Mouse (Mus musculus): ENCODE measurements around the gene Capn1.
A peak's percentile ranks its signal among the peaks of the same experiment; 100 is the strongest.

Capn1 gene

GRCm38 (mm10) chr19:6015511-6016315 is at the start of gene Capn1:
Gene Capn1 (minus strand): TSS chr19:6015897.
- peak; percentile 82 for DNase-seq (ENCODE audit: low read depth)

- no peak for DNase-seq (ENCODE audit: low read depth)
These were observed 47.4 kb upstream of the Capn1 start for GRCm38 (mm10) chr19:6063081-6063480.

- DNase-seq (ENCODE audit: low read depth) = no peak
These were observed 46.7 kb upstream of the Capn1 start for GRCm38 (mm10) chr19:6062418-6062817.

- peak; percentile 74 for DNase-seq (ENCODE audit: low read depth)
These were observed 46.1 kb upstream of the Capn1 start for GRCm38 (mm10) chr19:6061641-6062302.

- DNase-seq (ENCODE audit: low read depth) = peak; percentile 98
These were observed 45.4 kb upstream of the Capn1 start, which contains the start of gene Znhit2 for GRCm38 (mm10) chr19:6061021-6061533. Gene Znhit2 (plus strand): TSS chr19:6061192.

- no peak for DNase-seq (ENCODE audit: low read depth)
These were observed 43.3 kb upstream of the Capn1 start for GRCm38 (mm10) chr19:6058966-6059365.

DNA sequence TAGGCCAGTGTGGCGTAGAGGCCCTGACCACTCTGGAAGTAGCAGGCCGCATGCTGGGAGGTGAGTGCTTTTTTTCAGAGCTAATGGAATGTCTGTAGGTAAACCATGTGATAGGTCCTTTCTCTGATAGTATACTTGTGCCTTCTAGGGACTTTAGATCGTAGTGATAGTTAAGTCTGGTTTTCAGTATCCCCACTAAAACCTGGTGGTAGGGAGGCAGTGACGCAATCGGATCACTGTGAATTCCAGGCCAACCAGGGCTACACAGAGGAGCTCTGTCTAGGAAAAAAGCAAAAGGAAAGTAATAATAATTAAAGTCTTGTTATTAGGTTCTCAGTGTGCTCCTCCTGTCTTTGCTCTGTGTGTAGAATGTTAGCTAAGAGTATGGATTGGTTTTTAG is 42.8 kb upstream of the Capn1 start:
- no peak for DNase-seq (ENCODE audit: low read depth)

DNA sequence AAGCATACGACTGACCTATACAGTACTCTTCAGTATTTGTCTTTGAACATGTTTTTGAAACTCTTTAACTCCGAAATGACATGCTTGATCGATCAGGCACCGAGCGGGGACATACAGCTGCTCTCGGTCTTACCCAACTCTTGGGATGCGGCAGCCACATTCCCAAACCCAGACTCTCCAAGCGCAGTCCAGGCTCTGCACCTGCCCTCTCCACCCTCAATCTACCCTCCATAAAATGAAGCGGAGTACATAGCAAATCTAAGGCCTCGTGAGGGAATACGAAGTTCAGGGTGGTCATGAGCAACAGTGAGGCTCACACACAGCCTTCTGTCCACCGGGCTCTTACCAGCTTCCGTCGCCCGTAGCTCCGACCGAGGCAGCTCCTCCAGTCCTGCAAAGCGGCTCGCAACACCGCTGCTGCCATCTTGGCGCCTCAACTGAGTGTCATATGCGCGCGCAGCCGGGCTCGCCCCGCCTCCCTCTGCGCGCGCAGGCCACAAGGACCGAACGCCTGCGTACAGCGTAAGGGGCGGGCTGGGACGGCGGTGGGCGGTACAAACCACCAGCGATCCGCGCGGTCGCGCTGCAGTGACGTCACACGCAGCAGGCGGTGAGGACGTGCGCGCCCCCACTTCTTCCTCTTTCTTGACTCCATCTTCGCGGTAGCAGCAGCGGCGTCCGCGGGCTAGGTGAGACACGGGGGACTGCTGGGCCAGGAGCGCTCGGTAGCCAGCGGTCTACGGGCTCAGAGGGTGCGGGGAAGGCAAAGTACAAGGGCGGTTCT is 41.8 kb upstream of the Capn1 start, which contains the start of the genes Mrpl49 and Fau:
Gene Mrpl49 (minus strand): TSS at position 473 of the 784 bp plus-strand sequence.
Gene Fau (plus strand): TSS at position 532 of the 784 bp plus-strand sequence.
- DNase-seq (ENCODE audit: low read depth) = peak; percentile 100

DNA sequence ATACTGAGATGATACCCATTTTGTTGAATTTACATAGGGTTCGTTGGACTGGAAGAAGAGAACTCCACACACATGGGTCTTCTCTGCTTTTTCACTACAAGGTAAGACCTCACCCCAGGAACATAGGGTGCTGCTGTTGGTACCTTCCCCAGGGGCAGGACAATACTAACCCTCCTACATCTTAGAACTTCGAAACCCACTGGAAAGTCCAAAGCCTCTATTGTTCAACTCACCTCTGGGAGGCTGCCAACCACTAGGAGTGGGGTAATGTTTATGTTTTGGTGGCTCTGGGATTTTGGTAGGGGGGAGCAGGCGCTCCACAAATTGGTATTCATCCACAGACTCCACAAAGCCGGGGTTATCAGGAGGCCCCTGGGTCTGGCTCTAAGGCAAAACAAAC is 41.0 kb upstream of the Capn1 start:
- DNase-seq (ENCODE audit: low read depth) = no peak

DNA sequence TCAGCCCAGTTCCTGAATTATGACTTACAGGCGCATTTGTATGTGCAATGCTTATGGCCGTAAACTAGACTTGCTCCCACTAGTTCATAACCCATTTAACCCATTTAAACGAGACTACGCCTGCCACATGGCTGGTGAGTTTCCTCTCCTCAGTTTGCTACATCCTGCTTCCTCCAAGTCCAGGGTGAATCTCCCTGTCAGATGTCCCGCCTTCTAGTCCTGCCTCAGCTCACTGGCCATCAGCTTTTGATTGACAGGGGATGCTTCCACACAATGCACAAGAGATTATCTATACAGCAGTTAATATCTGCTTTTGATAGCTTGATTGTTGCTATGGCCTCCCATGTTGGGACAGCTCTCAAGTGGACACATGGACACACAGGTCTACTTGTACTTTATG is 38.6 kb upstream of the Capn1 start:
- DNase-seq (ENCODE audit: low read depth) = no peak

GRCm38 (mm10) chr19:6052516-6052915 is 36.8 kb upstream of the Capn1 start:
- DNase-seq (ENCODE audit: low read depth) = no peak

DNA sequence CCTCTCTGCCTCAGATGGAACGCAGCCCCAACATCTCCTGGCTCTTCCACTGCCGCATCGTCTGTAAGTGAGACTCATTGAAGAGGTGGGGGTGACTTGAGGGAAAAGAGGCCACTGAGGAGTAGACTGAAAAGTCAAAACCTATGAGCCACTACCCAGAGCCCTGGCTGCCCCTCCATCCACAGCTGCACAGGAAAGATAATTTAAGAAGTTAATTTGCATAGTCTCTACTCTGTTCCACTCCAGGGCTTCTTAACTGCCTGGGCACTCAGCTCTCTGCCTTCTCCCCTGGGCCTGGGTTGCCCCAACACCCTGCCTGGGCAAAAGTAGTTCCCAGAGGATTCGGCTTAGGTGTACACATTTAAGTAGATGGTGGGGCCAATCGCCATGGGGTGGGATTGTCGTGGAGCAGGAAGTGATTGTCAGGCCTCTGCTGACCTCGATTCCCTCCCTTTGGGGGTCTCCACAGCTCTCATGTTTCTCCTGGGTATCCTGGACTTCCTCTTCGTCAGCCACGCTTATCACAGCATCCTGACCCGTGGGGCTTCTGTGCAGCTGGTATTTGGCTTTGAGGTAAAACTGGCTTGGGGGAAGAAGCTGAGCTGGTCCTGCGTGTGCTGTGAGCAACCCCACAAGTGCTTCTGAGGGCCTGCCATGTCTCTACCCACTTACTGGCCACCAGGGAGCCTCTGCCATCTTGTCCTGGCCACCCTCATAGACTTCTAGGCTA is 33.1 kb upstream of the Capn1 start:
- no peak for DNase-seq (ENCODE audit: low read depth)

GRCm38 (mm10) chr19:6047899-6048166 is 32.1 kb upstream of the Capn1 start:
- no peak for DNase-seq (ENCODE audit: low read depth)

GRCm38 (mm10) chr19:6047154-6047898 is 31.6 kb upstream of the Capn1 start:
- peak; percentile 62 for DNase-seq (ENCODE audit: low read depth)

DNA sequence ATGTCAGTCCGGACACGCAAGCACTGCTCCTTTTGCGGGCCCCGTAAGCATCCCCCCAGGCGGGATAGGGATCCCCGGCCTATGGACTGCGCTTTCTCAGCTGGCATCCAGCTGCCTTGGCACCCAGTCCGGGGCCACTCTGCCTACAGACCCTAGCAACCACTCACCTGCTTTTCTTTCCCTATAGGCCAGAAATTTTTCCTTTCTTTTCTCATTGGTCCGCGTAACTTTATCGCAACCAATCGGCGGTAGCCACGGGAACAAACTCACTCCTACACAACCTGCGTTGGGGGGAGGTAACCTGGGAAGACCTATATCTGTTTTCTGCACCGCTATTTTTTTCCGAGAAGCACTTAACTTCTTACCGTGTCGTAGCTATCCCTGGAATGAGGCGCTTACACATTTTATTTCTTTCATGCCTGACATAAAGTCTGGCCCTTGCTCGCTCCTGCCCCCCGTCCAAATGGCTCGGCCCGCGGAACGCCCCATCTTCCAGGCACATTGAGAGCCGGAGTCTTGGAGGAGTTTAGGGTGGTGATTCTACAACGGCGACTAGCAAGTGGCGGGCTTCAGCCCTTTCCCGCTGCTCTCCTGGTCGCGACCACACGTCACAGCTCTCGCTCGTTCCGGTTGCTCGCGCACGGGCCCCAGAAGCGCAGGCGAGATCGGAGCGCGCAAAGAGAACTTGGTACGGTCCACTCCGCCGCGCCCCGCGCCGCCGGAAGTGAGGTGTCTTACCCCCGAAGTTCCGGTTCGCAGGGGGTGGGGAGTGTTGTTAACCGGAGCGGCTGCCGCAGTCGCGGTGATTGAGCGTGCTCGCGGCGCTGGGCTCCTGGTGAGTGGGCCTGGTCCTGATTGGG is 30.8 kb upstream of the Capn1 start, which contains the start of gene Syvn1:
Gene Syvn1 (plus strand): TSS at position 283 of the 860 bp plus-strand sequence.
- DNase-seq (ENCODE audit: low read depth) = peak; percentile 95

GRCm38 (mm10) chr19:6045366-6046293 is 29.9 kb upstream of the Capn1 start:
- no peak for DNase-seq (ENCODE audit: low read depth)

DNA sequence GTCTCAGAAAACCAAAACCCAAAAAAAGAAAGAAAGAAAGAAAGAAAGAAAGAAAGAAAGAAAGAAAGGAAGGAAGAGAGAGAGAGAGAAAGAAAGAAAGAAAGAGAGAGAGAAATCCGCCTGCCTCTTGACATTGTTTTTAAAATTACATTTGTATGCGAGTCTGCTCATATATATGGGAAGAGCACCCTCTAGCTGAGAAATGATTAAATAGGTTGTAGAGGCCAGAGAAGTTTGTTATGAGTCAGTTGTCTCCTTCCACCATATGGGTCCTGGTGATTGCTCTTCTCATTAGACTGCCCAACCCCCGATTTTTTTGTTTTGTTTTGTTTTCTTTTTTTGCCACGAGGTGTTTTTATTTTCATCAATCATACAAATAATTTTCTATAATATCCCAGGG is 28.4 kb upstream of the Capn1 start:
- DNase-seq (ENCODE audit: low read depth) = peak; percentile 81

DNA sequence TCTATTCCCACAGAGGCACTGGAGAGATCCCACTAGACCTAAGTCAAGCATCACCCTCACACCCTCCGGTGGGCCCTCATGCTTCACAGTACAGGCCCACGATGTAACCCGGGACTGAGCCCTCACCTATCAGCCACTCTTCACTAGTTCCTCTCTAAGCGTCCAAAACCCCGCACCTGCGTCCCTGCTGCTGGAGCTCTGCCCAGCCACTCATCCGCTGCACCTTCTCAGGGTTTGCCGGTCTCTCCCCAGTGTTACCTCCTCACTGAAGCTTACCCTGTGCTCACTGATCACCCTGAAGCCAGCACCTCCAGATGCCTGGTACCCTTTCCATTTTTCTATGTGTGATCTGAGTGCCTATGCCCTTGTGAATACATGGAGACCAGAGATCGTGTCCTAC is 26.6 kb upstream of the Capn1 start:
- DNase-seq (ENCODE audit: low read depth) = no peak

GRCm38 (mm10) chr19:6040002-6040401 is 24.3 kb upstream of the Capn1 start:
- peak; percentile 43 for DNase-seq (ENCODE audit: low read depth)
